Mouse (Mus musculus): ENCODE data around the gene Gm49355. TPM values are rescaled to one million over a fixed set of nuclear protein-coding genes. Genes with fewer than 3 reads are reported as not detected.

Gm49355 gene
- polyA plus RNA-seq, 1 experiment from 2014 or later: 0.13 TPM

Other genes starting within 250 kb of the Gm49355 start
- gene 3830406C13Rik, start 197 bp downstream of the Gm49355 start, polyA plus RNA-seq (2015; fragmentation: Nextera tagmentation; extraction: Ambion mirVana): 25.5 and 25.7 TPM in 2 replicates
- gene Fezf2, start 64.2 kb downstream of the Gm49355 start, polyA plus RNA-seq (2015; fragmentation: Nextera tagmentation; extraction: Ambion mirVana): 0.05 TPM in 1 of 2 replicates, not detected in the other